Mouse (Mus musculus) embryonic stem cell, embryonic (primary cell): ENCODE results near the gene 1700014D04Rik.

Source experiments
- CTCF ChIA-PET, 4 experiments: fragments of 300-600 bp in 2 of 4; fragments of 350-600 bp in 2 of 4; sonication (Branson Sonifier 250); formaldehyde crosslinking; loops; one replicate each; lab custom pipeline; 2022; ENCODE audit warnings: inconsistent platforms in 2 of 4; lab: Charles Lee
- POLR2A ChIA-PET, 4 experiments: fragments of 300-600 bp in 2 of 4; fragments of 350-600 bp in 2 of 4; sonication (Branson Sonifier 250); formaldehyde crosslinking; loops; one replicate each; lab custom pipeline; 2022; ENCODE audit warnings: antibody characterized with exemption in 4 of 4, inconsistent platforms in 1 of 4; lab: Charles Lee

The 1700014D04Rik gene

DNA sequence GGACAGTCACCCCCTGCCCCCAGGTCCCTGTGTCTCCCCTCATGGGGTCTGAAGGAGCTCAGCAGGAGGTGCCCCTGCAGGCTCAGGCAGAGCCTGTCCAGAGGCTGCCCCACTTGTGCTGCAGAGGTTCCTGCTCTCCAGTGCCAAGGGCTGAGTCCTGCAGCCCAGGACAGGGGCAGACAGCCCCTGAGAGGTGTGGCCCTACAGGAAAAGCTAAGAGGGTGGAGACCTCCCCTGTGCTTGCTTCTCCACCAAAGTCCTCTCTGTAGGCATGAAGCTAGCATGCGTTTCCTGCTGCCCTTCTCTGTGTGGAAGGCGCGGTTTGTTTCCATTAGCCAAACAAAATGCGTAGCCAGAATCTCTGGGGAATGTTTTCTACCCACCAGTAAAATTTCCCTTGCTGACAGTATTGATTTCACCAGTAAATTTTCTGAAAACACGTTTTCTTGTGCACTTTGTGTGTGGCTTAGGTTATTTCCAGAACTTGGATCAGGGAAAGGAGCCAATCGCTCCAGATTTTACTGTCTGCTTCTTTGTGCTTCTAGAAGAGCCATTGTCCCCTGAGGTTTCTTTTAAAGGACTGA, 27.6 kb downstream of the 1700014D04Rik start:
- CTCF ChIA-PET = interaction anchor here in 3 of 4 experiments (0.6 to 2.1 kb wide), 6 partner anchors 9 to 1491 kb away, joined by 3 to 8 read pairs (median 4); partner anchors contain the start of gene Spata31d1a (in 1 of the 3)
- POLR2A ChIA-PET = interaction anchor here in 3 of 4 experiments (0.6 to 1.8 kb wide), 5 partner anchors 9 to 20 kb away, joined by 4 read pairs; partner anchors contain the start of gene Spata31d1a (in 1 of the 3)

DNA sequence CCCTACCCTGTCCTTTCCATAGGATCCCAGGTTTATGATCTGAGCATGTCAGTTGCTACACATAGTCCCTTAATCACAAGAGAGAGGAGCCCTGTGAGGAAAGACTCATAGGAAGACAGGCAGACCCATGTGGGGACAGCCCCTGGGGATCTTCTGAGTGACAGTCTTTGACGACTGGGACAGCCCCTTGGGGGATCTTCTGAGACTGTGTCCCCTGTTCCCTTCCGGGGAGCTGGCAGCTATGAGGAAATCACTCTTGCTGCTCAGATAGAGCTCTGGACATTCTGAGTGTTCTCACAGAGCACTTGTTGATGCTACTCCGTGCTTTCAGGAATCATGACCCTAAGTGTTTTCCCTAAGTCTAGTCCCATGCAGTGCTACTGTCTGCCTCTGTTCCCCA, 32.8 kb downstream of the 1700014D04Rik start:
- ChIA-PET POLR2A (interaction anchor here in 2 of 4 experiments (0.7 to 2.6 kb wide), 15 partner anchors 11 to 211 kb away, joined by 3 to 8 read pairs (median 5); partner anchors contain the start of gene Isca1 (in 1 of the 2)), CTCF (interaction anchor here in 3 of 4 experiments (0.5 to 3.0 kb wide), 3 partner anchors 14 to 133 kb away, joined by 4 to 12 read pairs (median 6); no protein-coding TSS in a partner anchor)

DNA sequence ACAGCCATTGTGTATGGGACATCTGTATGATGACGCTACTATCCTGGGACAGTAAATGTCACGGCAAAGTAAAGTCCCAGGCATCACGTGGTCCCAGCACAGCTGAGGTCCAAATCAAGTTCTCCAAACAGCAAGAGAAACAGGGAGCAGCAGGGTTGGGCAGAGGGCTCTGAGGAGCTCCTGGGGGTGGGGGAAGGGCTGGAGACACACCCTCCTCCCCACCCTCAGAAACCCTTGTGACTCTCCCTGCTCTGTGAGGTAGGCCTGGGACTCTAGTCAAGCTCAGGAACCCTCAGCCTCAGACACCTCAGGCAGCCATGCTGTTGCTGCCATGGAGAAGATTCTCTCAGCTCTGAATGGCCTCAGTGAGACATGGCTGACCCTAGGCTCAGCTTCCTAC, 34.6 kb downstream of the 1700014D04Rik start, which contains the start of gene Spata31d1b:
Spata31d1b (plus strand) TSS at position 301 of the 400 bp plus-strand sequence.
- ChIA-PET POLR2A (interaction anchor here in 3 of 4 experiments (0.6 to 2.9 kb wide), 11 partner anchors 9 to 1762 kb away, joined by 3 to 21 read pairs (median 4); partner anchors contain the start of gene Hnrnpa0 (in 1 of the 3)), CTCF (interaction anchor here in 1 of 4 experiments (0.6 to 1.1 kb wide), 2 partner anchors 23 to 1432 kb away, joined by 3 read pairs; no protein-coding TSS in a partner anchor)

DNA sequence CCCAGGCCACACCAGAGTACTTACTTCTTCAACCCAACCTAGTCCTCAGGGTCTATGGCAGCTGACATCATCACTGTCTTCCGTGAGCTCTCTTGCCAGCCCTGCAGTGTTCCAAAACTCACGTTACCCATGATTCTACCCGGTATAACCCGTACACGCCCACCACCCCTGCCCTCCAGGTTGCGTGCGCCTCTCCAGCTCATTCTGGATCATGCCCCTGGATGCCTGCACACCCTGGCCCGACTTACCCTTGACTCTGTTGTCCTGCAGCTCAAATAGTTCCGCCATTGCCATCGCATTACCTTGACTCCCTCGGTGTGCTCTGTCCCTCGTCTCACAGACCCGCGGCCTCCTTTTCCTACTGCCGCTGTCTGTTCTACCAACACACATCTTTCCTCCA, 36.3 kb downstream of the 1700014D04Rik start, which contains the start of gene Spata31d1a:
Spata31d1a (minus strand) TSS at position 101 of the 400 bp plus-strand sequence.
- ChIA-PET POLR2A (interaction anchor here in 2 of 4 experiments (0.6 to 3.8 kb wide), 15 partner anchors 9 to 60 kb away, joined by 3 to 21 read pairs (median 4); partner anchors contain the start of gene Isca1 (in 2 of the 2)), CTCF (interaction anchor here in 3 of 4 experiments (0.6 to 2.8 kb wide), 11 partner anchors 9 to 130 kb away, joined by 3 to 18 read pairs (median 3); no protein-coding TSS in a partner anchor)

DNA sequence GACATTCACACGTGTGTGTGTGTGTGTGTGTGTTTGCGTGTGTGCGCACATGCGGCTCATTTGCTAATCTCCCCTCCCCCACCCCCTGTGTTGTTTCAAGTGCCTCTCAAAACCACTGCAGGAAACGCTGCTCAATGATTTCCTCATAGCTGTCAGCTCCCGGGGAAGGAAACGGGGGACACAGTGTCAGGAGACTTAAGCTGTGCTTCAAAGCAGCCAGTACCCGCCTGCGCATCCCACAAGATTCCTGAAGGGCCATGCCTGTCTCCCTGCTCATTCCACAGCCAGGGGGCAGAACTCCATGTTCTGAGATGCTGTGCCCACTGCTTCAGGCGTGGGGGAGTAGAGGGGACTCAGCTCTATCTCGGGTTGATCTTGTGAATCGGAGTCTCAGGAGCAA, 42.0 kb downstream of the 1700014D04Rik start:
- POLR2A ChIA-PET = interaction anchor here in 3 of 4 experiments (0.6 to 1.1 kb wide), 5 partner anchors 11 to 83 kb away, joined by 3 to 6 read pairs (median 3); no protein-coding TSS in a partner anchor
- CTCF ChIA-PET = interaction anchor here in 3 of 4 experiments (0.6 to 1.4 kb wide), 5 partner anchors 24 to 206 kb away, joined by 3 to 7 read pairs (median 4); no protein-coding TSS in a partner anchor

DNA sequence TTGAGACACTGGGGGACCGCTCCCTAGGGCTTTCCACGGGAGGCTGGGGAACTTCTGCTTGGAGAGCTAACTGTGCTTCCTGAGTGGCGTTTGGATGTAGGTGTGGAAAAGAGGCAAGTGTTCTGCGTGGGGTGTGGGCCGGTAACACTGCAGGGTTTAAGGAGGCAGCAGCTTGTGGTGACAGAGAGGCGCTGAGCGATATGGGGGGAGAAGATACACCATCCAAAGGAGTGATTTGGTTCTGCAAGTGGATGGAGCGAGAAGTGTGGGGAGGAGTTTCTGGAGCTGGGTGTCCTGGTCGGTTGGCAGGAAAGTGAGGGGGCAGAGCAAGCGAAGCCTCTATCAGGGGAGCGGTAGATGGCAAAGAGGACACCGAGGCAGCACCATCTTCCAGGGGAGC, 43.0 kb downstream of the 1700014D04Rik start:
- CTCF ChIA-PET = interaction anchor here in 1 of 4 experiments (1.4 kb wide), 1 partner anchor 25 kb away, joined by 5 read pairs; no protein-coding TSS in a partner anchor
- POLR2A ChIA-PET = interaction anchor here in 2 of 4 experiments (0.5 to 1.1 kb wide), 3 partner anchors 8 to 43 kb away, joined by 3 read pairs; partner anchors contain the start of gene Spata31d1b (in 1 of the 2)

DNA sequence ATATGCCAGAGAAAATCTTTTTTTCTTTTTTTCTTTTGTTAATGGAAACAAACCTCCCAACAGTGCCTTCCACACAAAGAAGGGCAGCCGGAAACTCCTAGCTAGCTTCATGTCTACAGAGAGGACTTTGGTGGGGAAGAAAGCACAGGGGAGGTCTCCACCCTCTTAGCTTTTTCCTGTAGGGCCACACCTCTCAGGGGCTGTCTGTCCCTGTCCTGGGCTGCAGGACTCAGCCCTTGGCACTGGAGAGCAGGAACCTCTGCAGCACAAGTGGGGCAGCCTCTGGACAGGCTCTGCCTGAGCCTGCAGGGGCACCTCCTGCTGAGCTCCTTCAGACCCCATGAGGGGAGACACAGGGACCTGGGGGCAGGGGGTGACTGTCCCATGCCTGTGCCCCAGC, 46.4 kb downstream of the 1700014D04Rik start:
- POLR2A ChIA-PET = interaction anchor here in 1 of 4 experiments (0.7 to 1.5 kb wide), 3 partner anchors 10 to 191 kb away, joined by 3 to 4 read pairs (median 4); partner anchors contain the start of gene Spata31d1a
- CTCF ChIA-PET = interaction anchor here in 2 of 4 experiments (0.5 to 1.0 kb wide), 2 partner anchors 19 to 329 kb away, joined by 4 to 15 read pairs; no protein-coding TSS in a partner anchor

DNA sequence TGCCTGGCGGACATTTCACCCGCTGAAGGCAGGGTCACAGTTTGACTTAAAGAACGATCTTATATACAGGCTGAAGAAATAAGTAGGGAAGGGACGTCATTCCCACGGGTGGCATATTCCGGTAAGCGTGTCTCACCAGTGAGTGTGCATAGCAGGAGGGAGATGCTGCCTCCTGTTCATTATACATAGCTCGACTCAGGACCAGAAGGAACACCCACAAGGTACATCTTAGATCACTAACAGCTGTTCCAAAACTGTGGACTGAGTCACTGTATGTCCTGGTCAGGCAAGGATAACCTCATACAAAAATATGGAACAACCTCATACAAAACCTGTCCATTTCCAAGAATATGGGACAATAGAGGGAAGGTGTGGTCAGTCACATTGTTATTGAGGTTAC, 47.4 kb downstream of the 1700014D04Rik start:
- POLR2A ChIA-PET = interaction anchor here in 2 of 4 experiments (0.7 to 1.6 kb wide), 7 partner anchors 9 to 190 kb away, joined by 3 to 6 read pairs (median 4); partner anchors contain the start of gene Spata31d1a (in 1 of the 2)

DNA sequence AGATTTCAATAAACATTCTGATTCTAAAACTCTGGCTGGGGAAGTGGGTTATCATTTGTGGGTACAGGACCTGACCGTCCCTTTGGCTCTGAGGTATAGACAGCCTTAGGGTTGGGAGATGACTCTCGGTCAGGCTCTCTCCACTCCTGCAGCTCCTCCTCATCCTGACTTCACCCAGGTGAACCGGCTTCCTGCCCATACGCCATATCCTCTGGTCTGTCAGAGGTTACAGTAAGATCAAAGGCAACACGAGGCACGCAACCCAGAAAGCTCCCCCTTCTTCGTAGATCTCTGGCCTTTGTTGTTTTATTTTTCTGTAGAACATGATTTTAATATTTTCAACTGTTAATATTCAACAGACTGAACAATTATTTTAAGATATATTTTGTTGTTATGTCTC, 50.8 kb downstream of the 1700014D04Rik start:
- ChIA-PET CTCF (no interaction called here), POLR2A (interaction anchor here in 1 of 4 experiments (1.0 kb wide), 1 partner anchor 29 kb away, joined by 3 read pairs; no protein-coding TSS in a partner anchor)

More for the DNA sequence above, 47.4 kb downstream of the 1700014D04Rik start:
- CTCF ChIA-PET = interaction anchor here in 1 of 4 experiments (0.7 kb wide), 1 partner anchor 11 kb away, joined by 6 read pairs; no protein-coding TSS in a partner anchor

DNA sequence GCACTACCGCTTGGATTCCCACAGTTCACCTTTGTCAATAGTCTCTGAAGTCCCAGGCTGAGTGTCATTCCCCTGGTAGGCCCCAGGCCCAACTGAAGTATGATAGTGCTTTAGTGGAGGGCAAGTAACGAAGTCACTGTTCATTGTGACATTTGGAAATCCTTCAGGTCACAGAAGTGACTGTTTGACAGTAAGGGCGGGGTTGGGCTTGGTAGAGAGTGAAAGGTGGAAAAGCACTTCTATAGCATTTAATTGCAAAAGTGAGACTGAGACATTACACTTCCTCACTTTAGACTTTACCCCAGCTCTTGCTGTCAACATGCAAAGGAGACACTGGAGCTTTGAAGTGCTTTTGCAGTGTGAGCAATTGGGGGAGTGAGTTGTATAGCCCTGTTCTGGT, 52.5 kb downstream of the 1700014D04Rik start, which contains the start of gene 4921517D22Rik:
4921517D22Rik (minus strand) TSS at position 101 of the 400 bp plus-strand sequence.
- ChIA-PET POLR2A (interaction anchor here in 2 of 4 experiments (0.6 to 1.6 kb wide), 2 partner anchors 11 to 14 kb away, joined by 4 to 6 read pairs; no protein-coding TSS in a partner anchor), CTCF (interaction anchor here in 1 of 4 experiments (0.8 kb wide), 1 partner anchor 14 kb away, joined by 3 read pairs; no protein-coding TSS in a partner anchor)

DNA sequence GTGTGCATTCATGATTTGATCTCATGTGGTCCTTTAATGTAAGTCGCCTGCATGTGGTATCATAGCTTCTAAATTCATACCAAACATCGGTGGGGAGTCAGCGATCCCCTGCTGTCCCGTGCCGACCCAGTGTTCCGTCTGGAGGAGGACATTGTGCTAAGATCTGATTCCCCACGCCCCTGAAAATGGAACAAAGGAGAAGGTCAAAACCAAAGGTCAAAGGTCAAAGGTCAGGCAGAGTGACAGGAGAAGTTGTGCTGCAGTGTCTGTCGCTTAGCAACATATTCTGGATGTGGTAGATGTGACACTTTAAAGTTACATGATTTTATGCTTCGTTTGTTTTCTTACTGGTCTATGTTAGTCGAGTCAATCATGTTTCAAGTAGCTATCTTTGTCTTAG, 55.1 kb downstream of the 1700014D04Rik start:
- ChIA-PET POLR2A (interaction anchor here in 3 of 4 experiments (0.7 to 1.7 kb wide), 6 partner anchors 9 to 79 kb away, joined by 3 to 9 read pairs (median 4); no protein-coding TSS in a partner anchor), CTCF (interaction anchor here in 2 of 4 experiments (0.6 to 2.9 kb wide), 5 partner anchors 10 to 770 kb away, joined by 3 to 17 read pairs (median 12); no protein-coding TSS in a partner anchor)
